Mouse (Mus musculus) thymus, adult 18-20 months (tissue): ENCODE results near the gene Eif2b4.

Experiments used
- DNase-seq, 2 experiments: peaks; one replicate each; pipeline ENCODE4 v3.0.0; 2022; ENCODE audit warnings: mixed read lengths in 2 of 2

Gene Eif2b4

DNA sequence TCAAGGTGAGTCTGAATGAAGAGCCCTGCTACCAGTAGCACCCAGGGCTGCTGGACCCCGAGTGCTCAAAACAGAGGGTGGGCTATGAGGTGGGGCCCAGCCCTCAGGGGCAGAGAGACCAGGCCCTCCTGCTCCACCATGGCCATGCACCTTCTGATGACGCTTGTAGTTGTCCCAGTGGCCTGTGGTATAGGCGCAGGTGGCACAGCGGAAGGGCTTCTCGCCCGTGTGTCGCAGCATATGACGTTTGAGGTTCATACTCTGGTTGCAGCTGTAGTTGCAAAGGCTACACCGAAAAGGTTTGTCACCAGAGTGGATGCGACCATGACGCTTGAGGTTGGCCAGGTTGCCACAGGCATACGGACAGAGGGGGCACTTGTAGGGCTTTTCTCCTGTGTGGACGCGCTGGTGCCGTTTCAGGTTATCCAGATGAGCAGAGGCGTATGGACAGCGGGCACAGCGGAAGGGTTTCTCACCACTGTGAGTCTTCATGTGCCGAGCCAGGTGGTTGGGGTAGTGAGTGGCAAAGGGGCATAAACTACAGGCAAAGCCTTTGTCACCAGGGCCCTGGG is 6.2 kb upstream of the Eif2b4 start:
- DNase-seq: no peak

DNA sequence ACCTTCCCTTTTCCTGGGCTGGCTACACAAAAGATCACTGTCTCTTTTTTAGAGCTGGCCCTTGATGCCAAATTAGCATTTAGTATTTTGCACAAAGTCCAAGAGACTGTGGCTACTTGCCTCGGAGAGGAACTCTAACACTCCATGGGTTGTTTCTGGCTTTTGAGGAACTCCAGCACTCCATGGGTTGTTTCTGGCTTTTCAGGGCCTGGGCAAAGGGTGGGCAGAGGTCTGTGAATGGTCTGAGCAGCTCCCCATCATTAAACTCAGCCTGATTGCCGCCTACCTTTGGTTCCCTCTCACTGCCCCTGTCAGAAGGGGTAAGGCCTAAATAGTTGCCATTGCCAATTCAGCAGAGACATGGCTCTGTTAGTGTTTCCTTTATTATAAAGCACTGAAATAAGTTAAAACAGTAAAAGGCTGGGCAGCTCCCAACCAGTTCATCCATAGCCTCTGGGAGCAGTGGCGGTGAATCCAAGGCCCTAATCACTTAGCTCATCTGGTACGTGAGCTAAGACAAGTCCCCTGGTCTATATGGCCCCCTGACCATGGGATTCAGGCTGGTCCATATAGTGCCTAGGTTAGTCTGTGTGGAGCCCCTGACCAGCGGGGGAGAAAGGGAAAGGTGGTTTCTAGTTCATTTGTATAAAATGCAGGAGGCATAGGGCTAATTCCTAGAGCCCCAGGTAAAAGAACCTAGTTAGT is 5.5 kb upstream of the Eif2b4 start:
- no peak for DNase-seq

DNA sequence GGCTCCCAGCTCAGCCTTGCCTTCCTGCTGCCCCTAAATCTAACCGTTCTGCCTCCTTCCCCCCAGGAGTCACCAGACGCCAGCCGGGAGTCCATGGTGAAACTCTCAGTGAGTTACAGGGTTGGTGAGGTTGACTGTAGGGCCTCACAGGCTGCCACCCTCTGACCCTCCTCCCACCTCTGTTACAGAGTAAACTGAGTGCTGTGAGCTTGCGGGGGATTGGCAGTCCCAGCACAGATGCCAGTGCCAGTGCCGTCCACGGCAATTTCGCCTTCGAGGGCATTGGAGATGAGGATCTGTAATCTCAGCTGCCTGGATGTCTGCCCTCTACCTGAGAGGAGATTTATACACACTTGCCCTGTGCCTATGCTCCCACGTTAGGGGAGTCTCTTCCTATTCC is 4.9 kb upstream of the Eif2b4 start:
- no peak for DNase-seq

DNA sequence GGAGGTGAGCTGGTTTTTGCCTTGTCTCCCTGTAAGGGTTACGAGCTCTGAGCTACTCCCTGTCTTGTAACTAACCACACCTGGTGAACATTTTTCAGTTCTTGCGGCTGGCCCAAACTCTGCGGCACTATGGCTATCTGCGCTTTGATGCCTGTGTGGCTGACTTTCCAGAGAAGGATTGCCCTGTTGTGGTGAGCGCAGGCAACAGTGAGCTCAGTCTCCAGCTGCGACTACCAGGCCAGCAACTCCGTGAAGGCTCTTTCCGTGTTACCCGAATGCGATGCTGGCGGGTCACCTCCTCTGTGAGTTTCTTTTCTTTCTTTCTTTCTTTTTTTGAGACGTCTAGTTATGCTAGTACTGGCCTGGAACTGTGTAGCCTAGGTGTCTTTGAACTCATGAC is 3.8 kb upstream of the Eif2b4 start:
- DNase-seq: no peak

DNA sequence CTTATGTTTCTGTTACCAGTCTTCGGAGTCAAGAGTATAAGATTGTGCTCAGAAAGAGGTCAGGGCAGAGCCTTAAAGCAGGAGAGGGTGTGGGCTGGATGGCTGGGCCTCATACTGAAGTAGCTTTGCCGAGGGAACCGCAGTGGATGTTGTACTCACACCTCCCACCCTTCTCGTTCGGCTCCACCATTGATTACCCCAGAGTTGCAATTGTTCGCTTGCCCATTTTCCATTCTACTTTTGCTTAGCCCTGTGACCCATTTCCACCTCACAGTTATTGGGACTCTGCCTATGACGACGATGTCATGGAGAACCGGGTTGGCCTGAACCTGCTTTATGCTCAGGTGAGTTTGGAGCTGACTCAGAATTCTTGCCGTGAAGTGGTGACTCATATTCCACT is 3.0 kb upstream of the Eif2b4 start:
- DNase-seq: no peak

DNA sequence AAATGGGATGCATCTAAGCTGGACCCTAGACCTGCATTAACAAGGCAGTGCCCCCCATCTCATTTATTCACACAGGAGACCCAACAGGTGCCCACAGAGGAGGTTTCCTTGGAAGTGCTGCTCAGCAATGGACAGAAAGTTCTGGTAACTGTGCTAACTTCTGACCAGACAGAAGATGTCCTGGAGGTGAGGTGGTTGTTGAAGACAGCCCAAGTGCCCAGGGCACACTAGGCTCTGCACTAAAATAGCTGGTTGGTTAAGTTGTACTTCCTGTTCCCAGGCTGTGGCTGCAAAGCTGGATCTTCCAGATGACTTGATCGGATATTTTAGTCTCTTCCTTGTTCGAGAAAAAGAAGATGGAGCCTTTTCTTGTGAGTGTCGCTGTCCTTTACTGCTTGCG is 2.4 kb upstream of the Eif2b4 start:
- DNase-seq: no peak

DNA sequence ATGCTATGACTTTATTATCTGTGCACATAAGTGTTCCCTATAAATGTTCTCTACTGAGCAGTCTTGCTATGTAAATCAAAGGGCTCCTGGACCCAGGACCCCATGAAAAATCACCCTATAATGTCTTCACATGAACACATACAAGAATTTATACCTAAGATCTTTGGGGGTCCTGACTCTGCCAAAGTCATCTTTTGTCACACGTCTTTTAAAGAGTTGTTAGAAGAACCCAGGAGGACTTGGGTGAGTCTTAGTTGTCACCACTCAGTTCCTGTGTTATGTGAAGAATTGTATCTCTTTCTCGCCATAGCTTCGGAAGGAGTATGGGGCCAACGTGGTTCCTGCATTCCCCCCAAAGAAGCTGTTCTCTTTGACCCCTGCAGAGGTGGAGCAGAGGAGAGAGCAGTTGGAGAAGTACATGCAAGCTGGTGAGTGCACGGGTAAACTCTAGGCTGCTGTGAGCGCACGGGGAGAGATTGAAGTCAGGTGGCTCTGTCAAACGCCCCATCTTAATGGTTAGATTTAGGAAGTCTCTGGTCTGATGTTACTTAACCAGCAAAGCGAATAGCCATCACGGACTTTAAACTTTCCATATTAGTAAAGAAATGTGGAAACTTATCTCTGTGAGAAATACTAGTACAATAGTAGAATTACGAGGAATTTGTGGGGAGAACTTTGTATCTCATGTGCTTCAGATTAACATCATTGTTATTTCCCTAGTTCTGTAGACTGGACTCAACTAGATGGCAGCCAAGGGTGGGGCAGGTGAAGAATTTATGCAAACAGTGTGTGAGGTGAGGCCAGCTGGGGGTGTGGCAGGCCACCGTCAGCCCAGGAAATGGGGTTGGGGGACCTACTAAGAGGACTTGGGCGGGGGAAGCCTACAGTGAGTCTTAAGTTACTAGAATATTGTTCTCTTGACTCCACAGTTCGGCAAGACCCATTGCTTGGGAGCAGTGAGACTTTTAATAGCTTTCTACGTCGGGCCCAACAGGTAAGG is 1.6 kb upstream of the Eif2b4 start:
- DNase-seq: no peak

DNA sequence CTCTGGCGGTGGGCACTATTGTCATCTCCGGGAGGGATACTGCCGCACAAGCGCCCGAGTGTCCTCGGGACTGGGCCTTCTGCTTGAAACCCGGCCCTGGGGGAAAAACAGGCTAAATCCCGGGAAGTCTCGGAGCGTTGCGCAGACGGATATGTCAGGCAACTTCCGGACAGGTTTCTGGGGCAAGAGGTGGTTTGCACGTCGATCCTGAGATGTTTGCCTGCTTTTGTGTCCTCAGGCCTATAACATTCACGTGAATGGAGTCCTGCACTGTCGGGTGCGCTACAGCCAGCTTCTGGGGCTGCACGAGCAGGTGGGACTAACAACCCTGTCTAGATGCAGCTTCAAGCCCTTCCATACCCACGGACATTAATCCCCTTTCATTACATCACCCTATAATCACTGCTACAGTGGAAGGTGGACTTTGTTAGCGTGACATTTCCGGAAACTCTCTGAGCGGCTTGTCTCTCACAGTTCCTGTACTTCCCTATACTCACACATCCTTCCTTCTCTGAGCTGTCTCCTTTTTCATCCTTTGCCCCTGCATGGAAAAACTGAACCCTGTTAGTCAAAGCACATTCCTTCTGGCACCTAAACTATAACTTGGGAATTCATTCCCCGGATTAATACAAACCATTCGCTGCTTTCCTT is 526 bp upstream of the Eif2b4 start:
- no peak for DNase-seq

DNA sequence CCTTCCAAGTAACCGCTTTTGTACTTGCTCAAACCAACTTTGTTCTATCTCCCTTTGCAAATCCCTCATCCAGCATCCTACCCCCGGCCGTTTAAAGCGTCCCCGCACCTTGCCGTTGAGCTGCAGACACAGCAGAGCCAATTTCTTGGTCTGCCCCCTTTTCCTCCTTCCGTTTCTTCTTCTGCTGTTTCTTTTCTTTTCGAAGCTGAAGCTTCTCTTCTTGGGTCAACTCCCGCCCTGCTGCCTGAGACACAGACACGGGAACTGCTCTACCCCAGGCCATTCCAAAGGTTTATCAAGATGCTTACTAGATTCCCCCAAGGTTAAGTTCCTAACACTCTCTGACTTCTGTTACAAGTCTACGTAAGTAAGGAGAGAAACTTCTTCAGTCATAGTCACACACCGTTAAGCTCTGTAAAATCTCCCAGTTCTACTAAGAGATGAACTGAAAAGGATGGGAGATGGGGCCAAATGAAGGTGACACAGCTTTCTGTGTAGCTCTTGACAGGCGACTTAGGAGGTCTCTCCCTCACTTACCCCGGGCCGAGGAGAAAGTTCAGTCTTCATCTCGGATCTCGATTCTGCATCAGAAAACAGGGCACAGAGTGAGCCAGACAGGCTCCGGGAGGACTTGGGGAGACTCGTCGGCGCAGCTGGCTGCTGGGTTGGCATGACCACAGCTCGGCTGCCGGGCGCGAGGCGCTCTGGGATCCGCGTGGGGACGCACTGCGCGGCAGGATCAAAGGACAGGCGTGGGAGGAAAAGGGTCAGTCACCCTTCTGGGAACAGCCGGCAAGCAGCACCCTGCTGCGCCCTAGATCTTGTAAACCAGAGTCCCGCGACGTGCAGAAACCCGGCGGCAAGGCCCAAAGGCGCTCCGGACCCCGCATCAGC is 938 bp downstream of the Eif2b4 start:
- no peak for DNase-seq

DNA sequence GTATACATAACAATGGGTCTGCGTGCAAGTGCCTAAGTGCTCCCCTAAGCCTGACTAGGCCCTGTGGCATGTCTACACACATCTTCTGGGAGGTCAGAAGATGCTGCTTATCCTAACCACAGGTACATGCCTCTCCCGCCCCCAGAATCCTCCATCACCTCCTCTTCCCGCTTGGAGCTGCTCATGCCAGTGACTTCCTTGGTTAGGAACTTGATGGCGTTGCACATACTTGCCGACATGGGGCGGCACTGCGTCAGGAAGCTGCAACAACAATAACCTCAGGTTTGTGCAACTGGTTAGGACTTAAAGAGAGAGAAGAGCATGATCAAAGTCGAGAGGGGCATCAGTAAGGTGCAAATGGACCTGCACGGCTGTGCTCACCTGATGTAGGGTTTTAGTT is 3.0 kb downstream of the Eif2b4 start:
- DNase-seq: no peak

DNA sequence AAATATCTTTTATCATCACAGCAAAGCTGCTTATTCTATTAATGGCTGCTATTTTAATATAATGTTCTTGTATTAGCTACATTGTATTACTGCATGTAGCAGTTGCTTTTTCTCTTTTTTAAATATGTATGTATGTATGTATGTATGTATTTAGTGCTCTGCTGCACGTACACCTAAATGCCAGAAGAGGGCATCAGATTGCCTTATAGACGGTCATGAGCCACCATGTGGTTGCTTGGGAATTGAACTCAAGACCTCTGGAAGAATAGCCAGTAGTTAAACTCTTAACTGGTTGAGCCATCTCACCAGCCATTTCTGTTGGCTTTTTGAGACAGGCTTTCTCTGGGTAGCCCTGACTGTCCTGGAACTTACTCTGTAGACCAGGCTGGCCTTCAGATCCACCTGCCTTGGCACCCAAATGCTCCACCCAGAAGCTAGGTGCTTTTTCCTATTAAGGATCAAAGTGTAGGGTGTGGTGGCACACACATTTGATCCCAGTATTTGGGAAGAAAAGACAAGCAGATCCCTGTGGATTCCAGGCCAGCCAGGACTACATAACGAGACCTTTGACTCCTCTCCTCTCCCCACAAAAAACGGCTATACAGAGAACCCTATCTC is 4.9 kb downstream of the Eif2b4 start:
- no peak for DNase-seq

DNA sequence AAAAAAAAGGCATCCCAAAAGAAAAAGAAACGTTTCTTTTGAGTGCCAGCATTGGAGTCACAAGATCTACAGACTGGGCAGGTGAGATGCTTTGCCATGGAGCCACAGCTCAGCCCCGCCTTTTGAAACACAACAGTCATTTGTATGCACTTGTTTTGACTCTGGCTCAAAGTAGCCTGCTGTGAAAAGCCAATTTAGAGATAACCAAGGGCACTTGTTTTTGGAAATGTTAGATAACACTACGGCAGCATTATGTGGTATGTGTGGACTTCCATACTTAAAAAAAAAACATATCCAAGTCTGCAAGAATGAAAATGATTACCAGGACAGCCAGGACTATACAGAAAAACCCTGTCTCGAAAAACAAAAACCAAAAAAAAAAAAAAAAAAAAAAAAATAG is 9.6 kb downstream of the Eif2b4 start:
- DNase-seq: no peak

DNA sequence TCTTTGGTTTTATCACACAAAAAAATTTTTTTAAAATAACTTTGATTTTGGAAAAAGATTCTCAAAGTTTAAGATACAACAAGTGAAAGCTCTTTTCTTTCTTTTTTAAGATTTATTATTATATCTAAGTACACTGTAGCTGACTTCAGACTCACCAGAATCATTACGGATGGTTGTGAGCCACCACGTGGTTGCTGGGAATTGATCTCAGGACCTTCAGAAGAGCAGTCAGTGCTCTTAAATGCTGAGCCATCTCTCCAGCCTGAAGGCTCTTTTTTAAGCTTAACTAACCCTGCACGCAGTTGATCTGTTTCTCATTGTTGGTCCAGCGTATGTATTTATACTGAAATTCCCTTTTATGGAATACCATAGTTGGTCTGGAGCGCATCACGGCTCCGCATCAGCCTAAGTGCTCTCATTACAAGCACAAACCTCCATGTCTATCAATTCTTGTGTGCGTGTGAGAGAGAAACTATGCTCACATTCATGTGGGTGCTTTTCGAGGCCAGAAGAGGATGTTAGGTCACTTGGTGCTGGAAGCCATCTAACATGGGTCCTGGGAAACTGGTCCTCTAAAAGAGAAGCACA is 12.0 kb downstream of the Eif2b4 start:
- DNase-seq: no peak

DNA sequence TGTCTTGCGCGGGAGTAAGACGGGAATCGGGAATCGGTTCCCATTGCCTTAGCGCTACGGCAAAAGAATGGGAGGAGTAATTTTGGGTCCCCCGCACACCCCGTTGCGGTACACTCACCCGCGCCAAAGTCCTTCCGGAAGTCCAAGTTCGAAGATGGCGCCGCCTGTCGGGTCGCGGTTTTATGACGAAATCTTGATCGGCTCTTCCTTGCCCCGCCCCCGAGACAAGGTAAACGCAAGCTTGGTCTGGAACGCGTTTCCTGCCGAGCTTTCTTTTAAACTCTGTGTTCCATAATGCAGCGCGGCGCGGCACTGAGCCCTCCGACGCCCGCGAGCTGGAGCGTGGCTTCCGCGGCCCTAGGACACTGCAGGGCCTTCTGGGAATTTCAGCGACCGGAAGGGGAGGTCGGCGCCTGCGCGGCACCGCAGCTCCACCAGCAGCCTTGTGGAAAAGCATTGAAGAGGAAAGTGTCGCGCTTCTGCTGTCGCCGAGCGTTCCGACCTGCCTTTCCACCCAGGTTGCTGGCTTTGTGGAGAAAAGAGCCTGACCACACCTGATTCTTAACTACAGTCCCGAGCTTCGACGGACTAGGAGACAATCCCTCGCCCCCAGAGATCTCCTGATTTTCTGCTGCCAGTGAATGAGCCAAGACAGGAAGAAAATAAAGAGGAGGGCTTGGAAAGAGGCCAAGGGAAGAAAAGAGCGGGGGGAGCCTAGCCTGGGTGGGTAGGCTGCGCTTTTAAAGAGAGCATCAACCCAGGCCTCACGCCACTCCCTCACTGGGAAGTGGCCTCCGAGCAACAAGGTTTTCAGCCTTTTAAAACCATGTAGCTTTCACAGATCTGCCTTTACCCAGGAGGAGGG is 13.2 kb downstream of the Eif2b4 start, which contains the start of the genes Gm29609 and Gtf3c2:
TSS of gene Gm29609 (minus strand) at position 146 of the 865 bp plus-strand sequence.
TSS of gene Gtf3c2 (minus strand) at position 379 of the 865 bp plus-strand sequence.
- peak; percentile 89 to 95 for DNase-seq

DNA sequence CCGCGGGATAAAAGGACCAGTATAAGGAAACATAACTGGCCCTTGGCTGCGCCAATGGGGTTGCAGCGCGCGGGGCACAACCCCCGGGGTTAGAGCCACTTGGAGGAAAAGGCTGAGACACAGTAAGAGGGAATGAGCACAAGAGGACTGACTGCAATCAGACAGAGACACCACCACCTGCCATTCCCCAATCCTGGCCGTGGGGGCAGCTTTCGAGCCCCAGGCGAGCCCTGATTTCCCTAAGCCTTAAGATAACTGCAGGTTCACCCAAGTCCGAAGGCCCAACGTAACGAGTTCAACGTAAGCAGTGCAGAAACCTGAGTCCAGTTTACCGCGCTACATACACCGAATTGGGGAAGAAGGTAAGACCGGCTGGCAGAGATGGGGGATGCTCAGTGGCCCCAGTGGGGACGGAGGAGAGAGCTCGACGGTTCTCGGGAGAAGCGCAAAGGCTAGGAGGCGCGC is 13.9 kb downstream of the Eif2b4 start:
- DNase-seq: no peak

DNA sequence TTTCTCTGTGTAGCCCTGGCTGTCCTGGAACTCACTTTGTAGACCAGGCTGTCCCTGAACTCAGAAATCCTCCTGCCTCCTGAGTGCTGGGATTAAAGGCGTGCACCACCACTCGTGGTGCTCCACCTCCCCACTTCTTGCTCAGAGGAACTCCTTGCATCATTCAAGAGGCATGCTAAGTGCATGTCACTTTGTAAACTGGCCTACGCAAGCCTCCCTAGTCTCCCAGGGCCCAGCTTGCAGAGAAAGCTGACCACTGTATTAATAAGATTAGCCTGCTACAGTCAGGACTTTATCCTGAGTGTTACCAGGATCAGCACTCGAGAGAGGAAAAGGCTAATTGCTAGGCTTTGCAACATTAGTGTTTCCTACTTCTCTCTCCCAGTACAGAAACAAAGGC is 24.6 kb downstream of the Eif2b4 start:
- DNase-seq: no peak

DNA sequence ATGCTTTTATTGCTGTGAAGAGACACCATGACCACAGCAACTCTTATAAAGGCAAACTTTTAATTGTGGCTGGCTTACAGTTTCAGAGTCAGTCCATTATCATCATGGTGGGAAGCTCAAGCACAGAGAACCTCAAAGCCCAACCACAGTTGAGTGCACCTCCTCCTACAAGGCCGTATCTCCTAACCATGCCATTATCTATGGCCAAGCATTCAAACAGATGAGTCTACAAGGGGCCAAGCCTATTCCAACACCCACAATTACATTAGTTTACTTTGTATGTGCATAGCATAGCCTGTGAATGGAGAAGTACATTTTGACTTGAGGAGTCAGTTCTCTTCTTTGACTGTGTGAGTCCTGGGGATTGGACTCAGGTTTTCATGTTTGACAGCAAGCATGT is 28.4 kb downstream of the Eif2b4 start:
- DNase-seq: no peak

DNA sequence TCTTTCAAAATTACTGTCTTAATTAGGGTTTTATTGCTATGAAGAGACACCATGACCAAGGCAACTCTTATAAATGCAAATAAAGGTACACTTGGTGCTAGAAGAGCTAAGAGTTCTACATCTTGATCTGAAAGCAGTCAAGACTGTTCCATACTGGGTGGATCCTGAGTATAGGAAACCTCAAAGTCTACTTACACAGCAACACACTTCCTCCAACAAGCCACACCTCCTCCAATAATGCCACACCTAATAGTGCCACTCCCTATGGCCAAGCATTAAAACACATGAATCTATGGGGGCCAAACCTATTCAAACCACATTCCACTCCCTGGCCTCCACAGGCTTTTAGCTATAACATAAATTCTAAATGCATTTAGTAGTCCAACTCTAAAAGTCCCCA is 30.8 kb downstream of the Eif2b4 start:
- no peak for DNase-seq

DNA sequence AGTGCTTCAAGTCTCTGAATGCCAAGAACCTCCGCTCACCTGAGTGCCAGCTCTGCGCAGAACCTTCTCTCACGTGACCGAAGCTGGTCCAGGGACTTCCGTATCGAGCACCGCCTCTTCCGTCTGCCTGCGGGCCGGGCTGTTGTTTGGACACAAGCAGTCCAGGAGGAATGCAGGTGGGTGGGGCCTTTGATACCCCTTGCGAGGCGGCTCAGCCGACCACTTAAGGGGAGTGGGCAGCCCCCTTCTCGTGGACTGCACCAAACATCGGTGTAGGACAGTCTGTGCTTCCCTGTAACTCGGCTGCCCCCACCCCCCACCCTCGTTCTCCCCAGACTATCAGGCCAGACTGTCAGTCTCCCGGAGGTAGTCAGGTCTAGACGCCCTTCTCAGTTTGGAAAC is 39.1 kb downstream of the Eif2b4 start, which contains the start of gene Mpv17:
TSS of gene Mpv17 (minus strand) at position 100 of the 402 bp plus-strand sequence.
- peak; percentile 63 to 74 for DNase-seq
